Mouse (Mus musculus) heart, embryonic 12.5 days (tissue): ENCODE measurements around the gene Sh2b3. TPM values are rescaled to one million over a fixed set of nuclear protein-coding genes. Genes with fewer than 3 reads are reported as not detected.
A peak's percentile ranks its signal among the peaks of the same experiment; 100 is the strongest.
"Not testable (repeated sequence)": the region's sequence is repeated elsewhere in the genome, so short reads cannot be mapped to it uniquely, and the experiment has no call there.

Experiments
- ATAC-seq: fragments of 200-750 bp; cut with Nextera tagmentation; 2 replicates; pipeline ENCODE4 v1.8.0; 2017; ENCODE audit warnings: moderate TSS enrichment, moderate library complexity; ENCODE audit not compliant: insufficient number of reproducible peaks, low FRiP score
- H3K27ac ChIP-seq: fragments of 300-500 bp; sonication (generic); 2 replicates; pipeline ENCODE4 v1.5.1; 2016; ENCODE audit warnings: mild to moderate bottlenecking, moderate library complexity; ENCODE audit not compliant: poor library complexity, severe bottlenecking
- H3K27me3 ChIP-seq: fragments of 300-500 bp; sonication (generic); replicated peaks from 2 replicates; pipeline ENCODE4 v1.6.1; 2016; ENCODE audit warnings: mild to moderate bottlenecking, moderate library complexity
- H3K36me3 ChIP-seq: fragments of 300-500 bp; sonication (generic); 2 replicates; pipeline ENCODE4 v1.6.1; 2016; ENCODE audit warnings: mild to moderate bottlenecking, moderate library complexity
- H3K4me1 ChIP-seq: fragments of 300-500 bp; sonication (generic); replicated peaks from 2 replicates; pipeline ENCODE4 v1.6.1; 2016; ENCODE audit warnings: mild to moderate bottlenecking
- H3K4me2 ChIP-seq: fragments of 300-500 bp; sonication (generic); 2 replicates; pipeline ENCODE4 v1.6.1; 2016; ENCODE audit warnings: mild to moderate bottlenecking, moderate library complexity
- H3K4me3 ChIP-seq: fragments of 300-500 bp; sonication (generic); 2 replicates; pipeline ENCODE4 v1.5.1; 2016; ENCODE audit warnings: mild to moderate bottlenecking
- H3K9ac ChIP-seq: fragments of 300-500 bp; sonication (generic); 2 replicates; pipeline ENCODE4 v1.6.1; 2016; ENCODE audit warnings: mild to moderate bottlenecking, moderate library complexity
- H3K9me3 ChIP-seq: fragments of 300-500 bp; sonication (generic); replicated peaks from 2 replicates; pipeline ENCODE4 v1.6.1; 2016; ENCODE audit warnings: mild to moderate bottlenecking, moderate library complexity
- WGBS: fragments of 180-500 bp; shearing (Covaris S2); methylation state at CpG from one replicate; pipeline ENCODE4 v1.1.7; 2016; 5-methylcytosine and 5-hydroxymethylcytosine counted together
- polyA plus RNA-seq: library from polyadenylated mRNA; unstranded; fragments of >200 nt; fragmentation: Nextera tagmentation; extraction: Ambion mirVana; gene quantifications from 2 replicates; pipeline ENCODE4 v1.2.1, GENCODE M21; 2016

The Sh2b3 gene
- polyA plus RNA-seq, 1 experiment from 2014 or later: 22.6 TPM

GRCm38 (mm10) chr5:121861964-121862363, 24.5 kb upstream of the Sh2b3 start:
- Histone ChIP-seq H3K4me3 (no peak overlapping the region), H3K36me3 (peaks cover 17% of the 10 kb centered on the region), H3K27ac (no peak overlapping the region), H3K4me2 (no peak overlapping the region), H3K27me3 (peaks cover 2% of the 10 kb centered on the region; the same call in 1 of the 2 replicates), H3K9ac (no peak overlapping the region), H3K9me3 (peaks cover 12% of the 10 kb centered on the region; the same call in 1 of the 2 replicates), H3K4me1 (peaks cover 8% of the 10 kb centered on the region)
- ATAC-seq: no peak
- WGBS: 43% methylated on average over 5 of the region's 5 CpGs

DNA sequence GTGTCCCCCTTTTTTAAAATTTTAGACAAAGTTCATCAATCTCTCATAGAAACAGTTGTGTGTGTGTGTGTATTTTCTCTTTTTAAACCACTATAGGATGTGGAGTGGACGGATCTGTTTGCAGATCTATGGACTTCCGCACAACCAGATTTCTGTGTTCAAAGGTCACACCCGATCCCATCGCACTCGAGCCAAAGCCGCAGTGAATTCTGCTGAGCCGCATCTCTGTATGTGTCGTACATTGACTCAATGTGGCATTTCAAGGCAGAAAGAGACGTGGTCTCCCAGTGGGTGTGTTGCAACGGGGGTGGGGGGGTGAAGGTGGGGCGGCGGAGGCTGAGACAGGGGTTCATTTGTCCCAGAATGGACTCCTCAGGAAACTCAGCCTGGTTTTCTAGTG, 21.0 kb upstream of the Sh2b3 start:
- 87% methylated on average over 12 of the region's 12 CpGs for WGBS
- H3K4me2 ChIP-seq: no peak overlapping the region
- no peak overlapping the region for H3K9ac ChIP-seq
- no peak overlapping the region for H3K4me3 ChIP-seq
- peaks cover 17% of the 10 kb centered on the region for H3K4me1 ChIP-seq
- no peaks in the 10 kb centered on the region for H3K27me3 ChIP-seq
- peaks cover 12% of the 10 kb centered on the region; the same call in 1 of the 2 replicates for H3K9me3 ChIP-seq
- ATAC-seq: no peak
- peaks cover 34% of the 10 kb centered on the region for H3K36me3 ChIP-seq
- no peak overlapping the region for H3K27ac ChIP-seq

DNA sequence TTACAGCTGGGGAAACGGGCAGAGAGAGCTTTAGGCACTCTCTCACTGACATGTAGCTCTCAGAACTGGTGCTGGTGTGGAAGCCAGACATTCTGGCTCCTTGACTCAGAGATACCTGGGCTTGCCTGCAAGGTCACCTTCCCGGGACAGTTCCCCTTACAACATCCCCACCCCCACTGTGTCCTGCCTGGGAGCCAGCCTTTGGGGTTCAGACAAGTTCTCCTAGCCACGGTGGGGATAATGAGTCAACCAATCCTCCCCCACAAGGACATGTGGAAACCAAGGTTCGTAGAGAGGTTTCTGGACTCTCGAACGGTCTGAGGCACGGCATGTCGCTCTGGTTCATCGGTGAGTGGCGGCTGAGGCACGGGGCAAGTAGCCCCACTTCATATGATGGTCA, 19.3 kb upstream of the Sh2b3 start:
- no peak for ATAC-seq
- no peaks in the 10 kb centered on the region for H3K27me3 ChIP-seq
- H3K4me2 ChIP-seq: no peak overlapping the region
- peaks cover 51% of the 10 kb centered on the region for H3K36me3 ChIP-seq
- no peak overlapping the region for H3K4me3 ChIP-seq
- WGBS: 69% methylated on average over 11 of the region's 11 CpGs
- no peak overlapping the region for H3K9ac ChIP-seq
- no peak overlapping the region for H3K27ac ChIP-seq
- peaks cover 12% of the 10 kb centered on the region; the same call in 1 of the 2 replicates for H3K9me3 ChIP-seq
- peaks cover 25% of the 10 kb centered on the region for H3K4me1 ChIP-seq

GRCm38 (mm10) chr5:121854768-121855167, 17.3 kb upstream of the Sh2b3 start:
- Histone ChIP-seq H3K4me2 (no peak overlapping the region), H3K4me3 (no peak overlapping the region), H3K36me3 (peaks cover 41% of the 10 kb centered on the region), H3K27ac (no peak overlapping the region), H3K9ac (no peak overlapping the region), H3K27me3 (no peaks in the 10 kb centered on the region), H3K9me3 (0 out of 2 replicates have a peak, but pooled peaks cover 3% of the 10 kb centered on the region), H3K4me1 (peaks cover 45% of the 10 kb centered on the region)
- no peak for ATAC-seq
- WGBS: 79% methylated on average over 10 of the region's 10 CpGs

GRCm38 (mm10) chr5:121853368-121854051, 16.1 kb upstream of the Sh2b3 start:
- Histone ChIP-seq H3K4me1 (peaks cover 49% of the 10 kb centered on the region), H3K36me3 (peaks cover 41% of the 10 kb centered on the region), H3K27ac (no peak overlapping the region), H3K9ac (no peak overlapping the region), H3K4me3 (no peak overlapping the region), H3K27me3 (no peaks in the 10 kb centered on the region), H3K4me2 (no peak overlapping the region), H3K9me3 (0 out of 2 replicates have a peak, but pooled peaks cover 3% of the 10 kb centered on the region)
- WGBS: 86% methylated on average over 9 of the region's 9 CpGs
- no peak for ATAC-seq

GRCm38 (mm10) chr5:121849478-121850349, 12.3 kb upstream of the Sh2b3 start:
- Histone ChIP-seq H3K9ac (peak overlapping the region; percentile 92), H3K4me2 (peak overlapping the region; percentile 85), H3K27ac (no peak overlapping the region), H3K36me3 (peaks cover 33% of the 10 kb centered on the region), H3K9me3 (no peaks in the 10 kb centered on the region), H3K4me1 (peaks cover 46% of the 10 kb centered on the region), H3K4me3 (peak overlapping the region; percentile 89), H3K27me3 (no peaks in the 10 kb centered on the region; the same call in 1 of the 2 replicates)
- 35% methylated on average over 20 of the region's 20 CpGs for WGBS
- ATAC-seq: no peak

DNA sequence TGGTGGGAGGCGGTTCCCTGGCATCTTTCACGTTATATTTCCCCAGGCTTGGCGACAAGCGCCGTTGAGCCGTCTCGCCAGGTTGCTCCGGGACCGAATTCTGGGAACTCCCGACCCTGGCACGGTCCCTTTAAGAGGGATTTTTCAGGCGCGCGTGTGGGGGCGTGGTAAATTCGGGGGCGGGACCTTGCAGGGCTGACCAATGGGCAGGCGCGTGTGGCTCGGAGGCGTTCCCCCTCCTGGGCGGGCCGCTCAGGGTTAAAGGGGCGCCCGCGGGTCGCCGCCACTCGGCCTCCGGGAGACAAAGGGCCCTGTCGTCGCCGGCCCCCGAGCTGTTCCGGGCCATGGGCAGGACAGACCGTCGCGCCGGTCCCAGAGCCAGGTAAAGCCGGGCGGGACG, 11.3 kb upstream of the Sh2b3 start, which contains the start of gene Pheta1:
TSS of gene Pheta1 (plus strand) at position 242 of the 400 bp plus-strand sequence.
- Histone ChIP-seq H3K9me3 (no peaks in the 10 kb centered on the region), H3K27ac (peak within 1 kb of the TSS; percentile 83), H3K36me3 (peaks cover 24% of the 10 kb centered on the region), H3K4me2 (peak within 1 kb of the TSS; percentile 85), H3K9ac (peak within 1 kb of the TSS; percentile 92), H3K4me1 (peaks cover 42% of the 10 kb centered on the region), H3K4me3 (peak within 1 kb of the TSS; percentile 89), H3K27me3 (peaks cover 7% of the 10 kb centered on the region)
- under 1% methylated on average over 38 of the region's 42 CpGs for WGBS
- ATAC-seq: peak; percentile 93

DNA sequence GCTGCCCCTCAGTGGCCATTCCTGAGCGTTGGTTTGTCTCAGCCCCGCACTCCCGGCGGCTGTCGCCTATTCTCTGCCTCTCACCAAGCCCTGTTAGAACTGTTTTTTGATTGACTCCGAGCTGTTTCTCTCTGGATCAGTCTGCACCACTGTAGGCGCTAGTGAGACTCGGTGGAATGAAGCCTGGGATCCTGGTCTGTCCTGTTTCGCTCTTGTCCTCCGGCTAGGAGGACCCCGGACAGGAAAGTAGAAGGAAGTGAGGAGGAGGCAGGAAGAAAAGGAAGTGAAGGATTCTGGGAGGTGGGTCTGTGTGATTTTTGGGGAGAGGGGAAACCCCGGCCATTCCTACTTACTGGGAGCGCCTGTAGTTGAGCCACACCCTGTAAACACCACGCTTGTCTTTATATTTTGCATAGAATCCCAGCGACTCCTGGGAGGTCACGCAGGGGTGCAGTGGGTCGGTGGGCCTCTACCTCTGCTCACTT, 10.6 kb upstream of the Sh2b3 start:
- ATAC-seq: peak; percentile 34
- H3K27me3 ChIP-seq: peaks cover 14% of the 10 kb centered on the region

GRCm38 (mm10) chr5:121847269-121847668, 9.8 kb upstream of the Sh2b3 start:
- not testable (repeated sequence) for ATAC-seq

More for the DNA sequence above, 10.6 kb upstream of the Sh2b3 start:
- under 1% methylated on average over 17 of the region's 17 CpGs for WGBS
- Histone ChIP-seq H3K4me1 (peaks cover 42% of the 10 kb centered on the region), H3K4me3 (peak overlapping the region; percentile 89), H3K27ac (peak overlapping the region; percentile 83), H3K9ac (peak overlapping the region; percentile 92), H3K4me2 (peak overlapping the region; percentile 85), H3K36me3 (peaks cover 17% of the 10 kb centered on the region), H3K9me3 (no peaks in the 10 kb centered on the region)

DNA sequence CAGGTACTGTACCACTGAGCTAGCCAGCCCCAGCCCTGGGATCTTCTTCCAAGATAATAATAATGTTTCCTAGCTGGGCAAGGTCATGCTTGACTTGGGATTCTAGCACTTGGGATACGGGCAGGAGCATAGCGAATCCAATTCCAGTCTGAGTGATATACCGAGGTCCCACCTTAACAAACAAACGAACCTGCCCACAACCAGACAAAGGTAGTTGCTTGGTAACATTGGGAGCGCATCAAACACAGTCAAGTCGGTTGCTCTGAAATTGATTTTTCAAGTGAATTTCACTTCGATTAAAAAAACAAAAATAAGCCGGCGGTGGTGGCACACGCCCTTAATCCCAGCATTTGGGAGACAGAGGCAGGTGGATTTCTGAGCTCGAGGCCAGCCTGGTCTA, 8.9 kb upstream of the Sh2b3 start:
- H3K27me3 ChIP-seq: peaks cover 15% of the 10 kb centered on the region
- H3K9ac ChIP-seq: no peak overlapping the region
- WGBS: 67% methylated on average over 11 of the region's 11 CpGs
- no peak for ATAC-seq
- no peak overlapping the region for H3K27ac ChIP-seq
- no peak overlapping the region for H3K4me2 ChIP-seq
- peaks cover 40% of the 10 kb centered on the region for H3K4me1 ChIP-seq
- no peak overlapping the region for H3K4me3 ChIP-seq
- H3K9me3 ChIP-seq: no peaks in the 10 kb centered on the region
- no peaks in the 10 kb centered on the region; the same call in 1 of the 2 replicates for H3K36me3 ChIP-seq

More at GRCm38 (mm10) chr5:121847269-121847668, 9.8 kb upstream of the Sh2b3 start:
- H3K4me3 ChIP-seq, H3K27ac ChIP-seq, H3K4me2 ChIP-seq, H3K36me3 ChIP-seq, H3K9me3 ChIP-seq, H3K9ac ChIP-seq: not testable (repeated sequence)
- 78% methylated on average over 3 of the region's 3 CpGs for WGBS
- H3K27me3 ChIP-seq: peaks cover 15% of the 10 kb centered on the region
- peaks cover 46% of the 10 kb centered on the region for H3K4me1 ChIP-seq

DNA sequence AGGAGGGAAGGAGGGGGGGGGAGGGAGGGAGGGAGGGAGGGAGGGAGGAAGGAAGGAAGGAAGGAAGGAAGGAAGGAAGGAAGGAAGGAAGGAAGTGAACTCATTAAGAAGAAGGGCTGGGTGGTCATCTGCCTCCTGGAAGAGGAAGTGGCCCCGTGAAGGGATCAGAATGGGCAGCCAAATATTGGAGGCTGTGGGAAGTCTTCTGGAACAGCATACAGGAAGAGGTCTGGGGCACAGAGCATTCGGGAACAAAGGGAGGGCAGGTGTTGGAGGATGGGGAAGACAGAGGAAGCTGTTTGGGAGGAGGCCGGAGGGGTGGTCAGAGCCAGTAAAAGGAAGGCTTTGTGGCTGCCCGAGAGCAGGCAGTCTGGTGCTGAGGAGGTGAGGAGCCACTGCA, 7.9 kb upstream of the Sh2b3 start:
- no peaks in the 10 kb centered on the region for H3K9me3 ChIP-seq
- H3K9ac ChIP-seq: peak overlapping the region; percentile 10; the same call in 1 of the 2 replicates
- no peaks in the 10 kb centered on the region for H3K36me3 ChIP-seq
- WGBS: 21% methylated on average over 4 of the region's 4 CpGs
- H3K4me1 ChIP-seq: peaks cover 31% of the 10 kb centered on the region
- H3K4me3 ChIP-seq: no peak overlapping the region
- no peak for ATAC-seq
- H3K27me3 ChIP-seq: peaks cover 15% of the 10 kb centered on the region
- no peak overlapping the region for H3K27ac ChIP-seq
- no peak overlapping the region for H3K4me2 ChIP-seq
